Mouse (Mus musculus): ENCODE measurements around the gene Ms4a10.

DNA sequence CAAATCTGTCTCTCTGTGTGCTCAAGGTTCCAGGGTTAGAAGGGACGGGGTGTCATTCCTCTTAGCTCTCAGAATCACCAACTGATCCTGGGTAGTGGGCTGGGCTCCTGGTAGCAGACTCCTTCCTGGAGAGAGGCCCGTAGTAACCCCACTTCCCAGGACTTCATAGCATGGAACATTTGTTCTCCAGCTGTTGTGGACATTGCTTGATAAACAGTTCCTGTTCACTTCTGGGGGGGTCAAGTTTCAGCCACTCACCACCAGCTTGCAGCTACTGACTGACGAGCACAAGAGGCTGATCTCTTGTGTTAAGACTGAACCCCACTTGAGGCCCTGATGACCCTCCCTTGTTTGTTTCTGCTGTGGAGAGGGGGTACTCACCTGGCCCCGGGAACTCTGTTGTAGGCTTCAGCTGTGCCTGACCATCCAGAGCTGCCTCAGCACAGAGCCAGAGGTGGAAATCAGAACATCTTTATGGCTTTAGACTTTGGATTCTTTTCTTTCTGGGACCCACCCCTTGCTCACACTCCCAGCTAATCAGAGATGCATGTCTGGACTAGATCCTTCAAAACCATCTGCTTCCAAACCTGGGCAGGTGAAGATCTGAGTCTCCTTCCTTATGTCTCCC lies at the start of gene Ms4a10:
- TF ChIP-seq POLR2A (IDR thresholded peaks at IDR 0.05; ENCODE audit: control insufficient read depth, low read depth, low read length) (no peak), CTCF (IDR thresholded peaks at IDR 0.05; ENCODE audit: control insufficient read depth, insufficient read depth, insufficient replicate concordance, low read depth, low read length) (no peak)

Measured in testis, adult 2 months (tissue).